Mouse (Mus musculus) neural tube, embryonic 13.5 days (tissue): ENCODE data around the gene Tmem59l. TPM values are rescaled to one million over a fixed set of nuclear protein-coding genes. Genes with fewer than 3 reads are reported as not detected.

Experiments
- ATAC-seq: fragments of 200-750 bp; cut with Nextera tagmentation; 2 replicates; pipeline ENCODE4 v1.8.0; 2017; ENCODE audit warnings: low read depth, mild to moderate bottlenecking, moderate TSS enrichment, moderate library complexity
- H3K27ac ChIP-seq: fragments of 300-500 bp; sonication (generic); replicated peaks from 2 replicates; pipeline ENCODE4 v1.5.1; 2015; ENCODE audit warnings: moderate library complexity, mild to moderate bottlenecking, inconsistent platforms
- H3K27me3 ChIP-seq: fragments of 300-500 bp; sonication (generic); 2 replicates; pipeline ENCODE4 v1.6.1; 2015; ENCODE audit warnings: mild to moderate bottlenecking, inconsistent platforms
- H3K36me3 ChIP-seq: fragments of 300-500 bp; sonication (generic); 2 replicates; pipeline ENCODE4 v1.6.1; 2015; ENCODE audit warnings: mild to moderate bottlenecking, inconsistent platforms
- H3K4me1 ChIP-seq: fragments of 300-500 bp; sonication (generic); replicated peaks from 2 replicates; pipeline ENCODE4 v1.6.1; 2015; ENCODE audit warnings: inconsistent platforms
- H3K4me2 ChIP-seq: fragments of 300-500 bp; sonication (generic); 2 replicates; pipeline ENCODE4 v1.6.1; 2015; ENCODE audit warnings: inconsistent platforms, mild to moderate bottlenecking, moderate library complexity
- H3K4me3 ChIP-seq: fragments of 300-500 bp; sonication (generic); 2 replicates; pipeline ENCODE4 v1.5.1; 2015; ENCODE audit warnings: mild to moderate bottlenecking, inconsistent platforms
- H3K9ac ChIP-seq: fragments of 300-500 bp; sonication (generic); 2 replicates; pipeline ENCODE4 v1.6.1; 2015; ENCODE audit warnings: moderate library complexity, mild to moderate bottlenecking, inconsistent platforms
- H3K9me3 ChIP-seq: fragments of 300-500 bp; sonication (generic); 2 replicates; pipeline ENCODE4 v1.6.1; 2016; ENCODE audit warnings: inconsistent platforms
- WGBS: fragments of 180-500 bp; shearing (Covaris S2); methylation state at CpG from one replicate; pipeline ENCODE4 v1.1.7; 2015; 5-methylcytosine and 5-hydroxymethylcytosine counted together
- polyA plus RNA-seq: library from polyadenylated mRNA; unstranded; fragments of >200 nt; fragmentation: Nextera tagmentation; extraction: Ambion mirVana; gene quantifications from 2 replicates; pipeline ENCODE4 v1.2.1, GENCODE M21; 2015

Gene Tmem59l
- polyA plus RNA-seq, 1 experiment from 2014 or later: 89.7 TPM

GRCm38 (mm10) chr8:70505698-70506327, 18.7 kb upstream of the Tmem59l start:
- peak; percentile 5 for ATAC-seq
- Histone ChIP-seq H3K4me1 (peaks cover 71% of the 10 kb centered on the region), H3K36me3 (peaks cover 20% of the 10 kb centered on the region), H3K27ac (peak overlapping the region; percentile 96), H3K9ac (peak overlapping the region; percentile 96), H3K4me2 (peak overlapping the region; percentile 86), H3K27me3 (peaks cover 34% of the 10 kb centered on the region), H3K9me3 (no peaks in the 10 kb centered on the region), H3K4me3 (peak overlapping the region; percentile 74)
- 38% methylated on average over 32 of the region's 32 CpGs for WGBS

DNA sequence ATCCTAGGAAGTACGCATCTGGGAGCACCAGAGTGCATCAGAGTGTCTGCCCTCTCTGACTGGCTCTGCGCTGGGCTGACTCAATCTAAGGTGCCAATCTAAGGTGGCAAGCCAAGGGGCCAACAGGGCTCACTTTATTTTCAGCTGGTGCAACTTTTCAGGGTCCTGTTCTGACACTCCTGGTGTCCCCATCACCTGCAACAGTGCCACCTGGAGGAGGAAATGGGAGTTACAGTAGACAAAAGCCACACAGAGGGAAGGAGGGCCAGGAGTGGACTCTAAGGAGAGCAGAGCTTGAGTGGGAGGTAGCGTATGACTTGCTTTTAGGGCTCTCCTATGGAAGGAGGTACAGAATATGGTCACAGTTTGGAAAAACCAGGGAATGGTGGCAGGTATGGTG, 17.7 kb upstream of the Tmem59l start:
- H3K4me2 ChIP-seq: peak overlapping the region; percentile 86
- no peak for ATAC-seq
- peak overlapping the region; percentile 96; the same call in 1 of the 2 replicates for H3K9ac ChIP-seq
- H3K27me3 ChIP-seq: peaks cover 44% of the 10 kb centered on the region
- H3K36me3 ChIP-seq: peaks cover 20% of the 10 kb centered on the region
- WGBS: 77% methylated on average over 3 of the region's 3 CpGs
- H3K4me3 ChIP-seq: peak overlapping the region; percentile 74
- no peaks in the 10 kb centered on the region for H3K9me3 ChIP-seq
- no peak overlapping the region for H3K27ac ChIP-seq
- H3K4me1 ChIP-seq: peaks cover 74% of the 10 kb centered on the region

GRCm38 (mm10) chr8:70504291-70504716, 17.1 kb upstream of the Tmem59l start:
- Histone ChIP-seq H3K9ac (no peak overlapping the region), H3K27ac (no peak overlapping the region), H3K4me1 (peaks cover 69% of the 10 kb centered on the region), H3K36me3 (peaks cover 20% of the 10 kb centered on the region), H3K4me2 (peak overlapping the region; percentile 7; the same call in 1 of the 2 replicates), H3K27me3 (peaks cover 49% of the 10 kb centered on the region), H3K4me3 (no peak overlapping the region), H3K9me3 (no peaks in the 10 kb centered on the region)
- ATAC-seq: no peak
- 29% methylated on average over 16 of the region's 16 CpGs for WGBS

GRCm38 (mm10) chr8:70503062-70503750, 16.0 kb upstream of the Tmem59l start:
- H3K9me3 ChIP-seq: no peaks in the 10 kb centered on the region
- WGBS: 13% methylated on average over 46 of the region's 46 CpGs
- no peak for ATAC-seq
- no peak overlapping the region for H3K27ac ChIP-seq
- peaks cover 60% of the 10 kb centered on the region for H3K27me3 ChIP-seq
- H3K4me1 ChIP-seq: peaks cover 59% of the 10 kb centered on the region
- H3K36me3 ChIP-seq: peaks cover 13% of the 10 kb centered on the region
- peak overlapping the region; percentile 2; the same call in 1 of the 2 replicates for H3K4me2 ChIP-seq
- H3K9ac ChIP-seq: 0 out of 2 replicates have a peak overlapping the region, but pooled peaks have one; percentile 4
- H3K4me3 ChIP-seq: no peak overlapping the region

DNA sequence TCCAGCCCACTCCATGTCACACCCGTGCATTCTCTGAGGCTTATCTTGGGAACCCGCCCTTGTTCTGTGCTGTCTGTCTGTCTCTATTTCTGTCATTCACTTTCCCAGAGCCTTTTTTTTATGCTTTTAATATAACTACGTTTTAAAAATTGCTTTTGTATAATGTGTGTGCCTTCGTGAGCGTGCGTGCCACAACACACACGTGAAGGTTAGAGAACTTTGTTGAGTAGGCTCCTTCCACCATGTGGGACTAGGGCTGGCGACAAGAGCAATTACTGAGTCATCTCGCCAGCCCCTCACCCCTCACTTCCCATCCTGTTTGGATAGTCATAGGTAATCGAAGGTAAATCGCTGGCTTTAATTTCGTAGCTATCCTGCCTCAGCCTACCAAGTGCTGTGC, 15.4 kb upstream of the Tmem59l start:
- Histone ChIP-seq H3K36me3 (peaks cover 8% of the 10 kb centered on the region), H3K4me3 (no peak overlapping the region), H3K4me2 (peak overlapping the region; percentile 0; the same call in 1 of the 2 replicates), H3K9me3 (no peaks in the 10 kb centered on the region), H3K9ac (0 out of 2 replicates have a peak overlapping the region, but pooled peaks have one; percentile 13), H3K27ac (no peak overlapping the region), H3K27me3 (peaks cover 67% of the 10 kb centered on the region), H3K4me1 (peaks cover 59% of the 10 kb centered on the region)
- ATAC-seq: no peak
- WGBS: 33% methylated on average over 12 of the region's 12 CpGs

DNA sequence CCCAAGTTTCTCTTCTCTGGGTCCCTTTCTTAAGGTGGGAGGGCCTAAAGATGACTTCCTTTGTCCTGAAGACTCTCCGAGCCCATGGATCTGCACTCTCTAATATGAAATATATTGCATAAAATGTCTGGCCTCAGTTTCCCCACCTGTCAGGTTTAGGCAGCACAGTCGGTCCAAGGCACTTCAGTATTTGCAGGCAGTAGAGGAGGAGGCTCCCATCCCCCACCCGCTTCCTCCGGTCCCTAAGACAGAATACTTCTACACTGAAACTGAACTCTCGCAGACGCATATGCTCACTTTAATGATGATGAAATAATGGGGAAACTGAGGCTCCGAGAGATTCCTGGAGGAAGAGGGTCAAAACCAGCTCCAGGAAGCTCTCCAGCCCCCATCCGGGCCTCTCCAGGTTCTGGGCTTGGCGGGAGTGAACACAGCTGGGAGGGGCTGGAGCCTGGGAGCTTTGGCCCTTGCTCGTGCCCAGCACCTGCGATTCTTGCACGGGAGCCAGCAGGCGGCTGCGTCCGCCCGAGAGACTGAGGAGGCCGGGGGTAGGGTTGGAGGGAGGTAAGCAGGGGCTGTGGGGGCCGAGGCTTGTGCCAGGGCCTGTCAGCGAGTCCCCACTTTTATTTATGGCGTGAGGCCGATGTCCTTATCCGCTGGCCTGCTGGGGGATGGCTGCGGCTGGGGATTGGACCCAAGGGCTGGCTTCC, 14.8 kb upstream of the Tmem59l start:
- WGBS: 8% methylated on average over 23 of the region's 23 CpGs
- Histone ChIP-seq H3K27ac (no peak overlapping the region), H3K36me3 (peaks cover 2% of the 10 kb centered on the region), H3K4me2 (peak overlapping the region; percentile 0; the same call in 1 of the 2 replicates), H3K27me3 (peaks cover 72% of the 10 kb centered on the region), H3K4me3 (no peak overlapping the region), H3K9me3 (no peaks in the 10 kb centered on the region), H3K4me1 (peaks cover 57% of the 10 kb centered on the region), H3K9ac (peak overlapping the region; percentile 13; the same call in 1 of the 2 replicates)
- ATAC-seq: no peak

DNA sequence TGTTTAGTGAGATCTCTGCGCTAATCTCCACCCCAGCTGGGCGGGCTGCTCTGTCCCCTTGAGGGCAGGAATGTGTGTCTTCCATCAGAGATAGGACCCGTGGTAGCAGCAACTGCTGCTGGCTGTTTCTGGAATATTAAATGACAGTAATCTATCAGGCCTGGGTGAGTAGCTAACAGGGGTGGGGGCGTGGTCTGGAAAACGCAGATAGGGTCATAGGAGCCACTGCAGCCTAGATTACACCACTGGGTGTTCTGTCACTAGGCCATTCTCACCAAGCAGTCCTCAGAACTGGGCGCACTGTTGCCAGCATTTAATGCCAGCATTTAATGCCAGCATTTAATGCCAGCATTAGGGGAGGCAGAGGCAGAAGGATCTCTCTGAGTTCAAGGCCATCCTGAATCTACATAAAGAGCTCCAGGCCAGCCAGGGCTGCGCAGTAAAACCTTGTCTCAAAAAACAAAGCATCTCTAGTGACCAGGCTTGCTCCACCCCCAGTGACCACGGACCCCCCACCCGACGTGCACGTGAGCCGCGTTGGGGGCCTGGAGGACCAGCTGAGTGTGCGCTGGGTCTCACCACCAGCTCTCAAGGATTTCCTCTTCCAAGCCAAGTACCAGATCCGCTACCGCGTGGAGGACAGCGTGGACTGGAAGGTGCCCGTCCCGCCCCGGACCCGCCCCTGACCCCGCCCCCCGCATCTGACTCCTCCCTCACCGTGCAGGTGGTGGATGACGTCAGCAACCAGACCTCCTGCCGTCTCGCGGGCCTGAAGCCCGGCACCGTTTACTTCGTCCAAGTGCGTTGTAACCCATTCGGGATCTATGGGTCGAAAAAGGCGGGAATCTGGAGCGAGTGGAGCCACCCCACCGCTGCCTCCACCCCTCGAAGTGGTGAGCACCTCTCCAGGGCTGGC, 13.5 kb upstream of the Tmem59l start:
- peaks cover 86% of the 10 kb centered on the region for H3K27me3 ChIP-seq
- H3K4me2 ChIP-seq: peak overlapping the region; percentile 28
- 9% methylated on average over 39 of the region's 39 CpGs for WGBS
- no peak overlapping the region for H3K9ac ChIP-seq
- H3K4me1 ChIP-seq: peaks cover 51% of the 10 kb centered on the region
- no peaks in the 10 kb centered on the region for H3K9me3 ChIP-seq
- H3K36me3 ChIP-seq: no peaks in the 10 kb centered on the region
- H3K4me3 ChIP-seq: 0 out of 2 replicates have a peak overlapping the region, but pooled peaks have one; percentile 10
- no peak for ATAC-seq
- H3K27ac ChIP-seq: no peak overlapping the region

GRCm38 (mm10) chr8:70495771-70496062, 8.6 kb upstream of the Tmem59l start:
- no peak for ATAC-seq
- no peaks in the 10 kb centered on the region for H3K9me3 ChIP-seq
- peak overlapping the region; percentile 14; the same call in 1 of the 2 replicates for H3K4me3 ChIP-seq
- H3K9ac ChIP-seq: peak overlapping the region; percentile 47
- H3K36me3 ChIP-seq: no peaks in the 10 kb centered on the region
- peak overlapping the region; percentile 24; the same call in 1 of the 2 replicates for H3K4me2 ChIP-seq
- WGBS: 5% methylated on average over 12 of the region's 12 CpGs
- H3K27me3 ChIP-seq: peaks cover 100% of the 10 kb centered on the region
- H3K27ac ChIP-seq: no peak overlapping the region
- peaks cover 49% of the 10 kb centered on the region for H3K4me1 ChIP-seq

GRCm38 (mm10) chr8:70495001-70495770, 8.0 kb upstream of the Tmem59l start:
- Histone ChIP-seq H3K4me2 (peak overlapping the region; percentile 24; the same call in 1 of the 2 replicates), H3K4me3 (peak overlapping the region; percentile 14; the same call in 1 of the 2 replicates), H3K9me3 (no peaks in the 10 kb centered on the region), H3K36me3 (no peaks in the 10 kb centered on the region), H3K27ac (no peak overlapping the region), H3K9ac (peak overlapping the region; percentile 47), H3K27me3 (peaks cover 100% of the 10 kb centered on the region), H3K4me1 (peaks cover 49% of the 10 kb centered on the region)
- ATAC-seq: peak; percentile 2; the same call in 1 of the 2 replicates
- 1% methylated on average over 20 of the region's 21 CpGs for WGBS

DNA sequence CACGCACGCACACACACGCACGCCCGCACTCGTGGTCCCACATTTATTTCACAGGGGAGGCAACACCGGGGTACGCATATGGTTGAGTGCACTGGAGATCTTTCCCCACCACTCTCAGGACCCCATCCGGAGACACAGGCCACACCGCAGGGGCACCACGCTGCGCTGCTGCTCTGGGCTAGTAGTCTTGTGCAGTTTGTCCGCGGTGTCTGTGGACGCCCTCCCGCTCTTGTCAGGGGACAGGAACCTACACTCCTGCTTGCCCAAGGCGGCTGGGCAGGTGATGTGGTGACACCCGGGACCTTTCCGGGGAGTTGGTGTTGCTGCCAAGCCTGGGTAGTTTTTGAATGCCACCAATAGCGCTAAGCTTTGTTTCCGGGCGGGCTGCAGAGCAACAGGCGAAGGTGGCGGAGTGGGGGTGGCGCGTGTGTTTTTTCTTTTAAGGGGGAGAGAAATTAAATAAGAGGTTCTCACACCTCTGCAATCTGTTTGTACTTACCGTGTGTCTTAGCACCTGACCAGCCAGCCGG, 7.3 kb upstream of the Tmem59l start:
- no peaks in the 10 kb centered on the region for H3K9me3 ChIP-seq
- H3K27ac ChIP-seq: no peak overlapping the region
- no peak for ATAC-seq
- H3K4me2 ChIP-seq: peak overlapping the region; percentile 59
- H3K4me1 ChIP-seq: peaks cover 55% of the 10 kb centered on the region
- 1% methylated on average over 28 of the region's 28 CpGs for WGBS
- no peak overlapping the region for H3K4me3 ChIP-seq
- no peak overlapping the region for H3K9ac ChIP-seq
- H3K27me3 ChIP-seq: peaks cover 100% of the 10 kb centered on the region
- no peaks in the 10 kb centered on the region for H3K36me3 ChIP-seq
